Mouse (Mus musculus) hindbrain, embryonic 14.5 days (tissue): ENCODE data around the gene Ccnl1. TPM values are rescaled to one million over a fixed set of nuclear protein-coding genes. Genes with fewer than 3 reads are reported as not detected.
A peak's percentile ranks its signal among the peaks of the same experiment; 100 is the strongest.

Experiments
- ATAC-seq: fragments of 200-750 bp; cut with Nextera tagmentation; 2 replicates; pipeline ENCODE4 v1.8.0; 2017; ENCODE audit warnings: moderate number of reproducible peaks, mild to moderate bottlenecking, moderate TSS enrichment, moderate library complexity; ENCODE audit not compliant: low FRiP score
- DNase-seq: peaks from one replicate; pipeline ENCODE4 v3.0.0-alpha.2; 2015; ENCODE audit warnings: low spot score
- H3K27ac ChIP-seq: fragments of 300-500 bp; sonication (generic); 2 replicates; pipeline ENCODE4 v1.5.1; 2014; ENCODE audit warnings: mild to moderate bottlenecking, moderate library complexity
- H3K27me3 ChIP-seq: fragments of 300-500 bp; sonication (generic); 2 replicates; pipeline ENCODE4 v1.6.1; 2014; ENCODE audit warnings: mild to moderate bottlenecking, low read length, mixed read lengths; ENCODE audit not compliant: control insufficient read depth, insufficient read depth
- H3K36me3 ChIP-seq: fragments of 300-500 bp; sonication (generic); replicated peaks from 2 replicates; pipeline ENCODE4 v1.6.1; 2014; ENCODE audit not compliant: control insufficient read depth, insufficient read depth
- H3K4me1 ChIP-seq: fragments of 300-500 bp; sonication (generic); replicated peaks from 2 replicates; pipeline ENCODE4 v1.6.1; 2014; ENCODE audit warnings: antibody characterized with exemption, low read length, mixed read lengths; ENCODE audit not compliant: control insufficient read depth, insufficient read depth
- H3K4me2 ChIP-seq: fragments of 300-500 bp; sonication (generic); replicated peaks from 2 replicates; pipeline ENCODE4 v1.6.1; 2014; ENCODE audit warnings: mild to moderate bottlenecking, moderate library complexity
- H3K4me3 ChIP-seq: fragments of 300-500 bp; sonication (generic); replicated peaks from 2 replicates; pipeline ENCODE4 v1.5.1; 2014; ENCODE audit warnings: mild to moderate bottlenecking, low read length
- H3K9ac ChIP-seq: fragments of 300-500 bp; sonication (generic); 2 replicates; pipeline ENCODE4 v1.6.1; 2014
- H3K9me3 ChIP-seq: fragments of 300-500 bp; sonication (generic); 2 replicates; pipeline ENCODE4 v1.6.1; 2016; ENCODE audit warnings: low read length; ENCODE audit not compliant: control insufficient read depth
- WGBS: fragments of 180-500 bp; shearing (Covaris S2); extraction: QIAGEN DNeasy Blood & Tissue Kit; methylation state at CpG from one replicate; pipeline ENCODE4 v1.1.7; 2014; 5-methylcytosine and 5-hydroxymethylcytosine counted together
- polyA plus RNA-seq: library from polyadenylated mRNA; unstranded; fragments of >200 nt; fragmentation: Nextera tagmentation; extraction: Ambion mirVana; gene quantifications from 2 replicates; pipeline ENCODE4 v1.2.1, GENCODE M21; 2014

Ccnl1 gene
- polyA plus RNA-seq, 1 experiment from 2014 or later, result 73.5 TPM

- no peak overlapping the region for H3K9ac ChIP-seq
- H3K4me1 ChIP-seq, result no peaks in the 10 kb centered on the region
- no peak overlapping the region for H3K4me2 ChIP-seq
- ATAC-seq (peak; percentile 49; the same call in 1 of the 2 replicates), DNase-seq (no peak)
- no peak overlapping the region for H3K4me3 ChIP-seq
- H3K27ac ChIP-seq, result no peak overlapping the region
- H3K9me3 ChIP-seq, result no peaks in the 10 kb centered on the region
- peaks cover 58% of the 10 kb centered on the region for H3K36me3 ChIP-seq
- 92% methylated on average over 3 of the region's 3 CpGs for WGBS
- no peaks in the 10 kb centered on the region for H3K27me3 ChIP-seq
These were observed 13.3 kb downstream of the Ccnl1 start for GRCm38 (mm10) chr3:65944713-65945112.

GRCm38 (mm10) chr3:65943453-65943852 lies 14.6 kb downstream of the Ccnl1 start:
- DNase-seq (no peak), ATAC-seq (0 out of 2 replicates have a peak, but pooled peaks have one; percentile 28)
- Histone ChIP-seq H3K27me3 (no peaks in the 10 kb centered on the region), H3K4me3 (no peak overlapping the region), H3K27ac (no peak overlapping the region), H3K36me3 (peaks cover 47% of the 10 kb centered on the region), H3K9me3 (no peaks in the 10 kb centered on the region), H3K9ac (no peak overlapping the region), H3K4me2 (no peak overlapping the region), H3K4me1 (no peaks in the 10 kb centered on the region)
- 90% methylated on average over 4 of the region's 4 CpGs for WGBS

- H3K4me1 ChIP-seq, result no peaks in the 10 kb centered on the region
- no peak overlapping the region for H3K4me2 ChIP-seq
- no peak overlapping the region for H3K27ac ChIP-seq
- H3K9me3 ChIP-seq, result no peaks in the 10 kb centered on the region
- 83% methylated on average over 1 of the region's 1 CpGs for WGBS
- H3K9ac ChIP-seq, result no peak overlapping the region
- no peak for ATAC-seq
- no peaks in the 10 kb centered on the region for H3K27me3 ChIP-seq
- peaks cover 25% of the 10 kb centered on the region for H3K36me3 ChIP-seq
- no peak overlapping the region for H3K4me3 ChIP-seq
- no peak for DNase-seq
These were observed 17.0 kb downstream of the Ccnl1 start for GRCm38 (mm10) chr3:65941052-65941451.

- 11% methylated on average over 3 of the region's 3 CpGs for WGBS
- peak; percentile 75 for DNase-seq
- H3K4me2 ChIP-seq, result no peak overlapping the region
- peaks cover 1% of the 10 kb centered on the region; the same call in 1 of the 2 replicates for H3K36me3 ChIP-seq
- H3K27ac ChIP-seq, result no peak overlapping the region
- no peak overlapping the region for H3K4me3 ChIP-seq
- no peaks in the 10 kb centered on the region for H3K4me1 ChIP-seq
- no peak for ATAC-seq
- H3K27me3 ChIP-seq, result no peaks in the 10 kb centered on the region
- no peak overlapping the region for H3K9ac ChIP-seq
- no peaks in the 10 kb centered on the region for H3K9me3 ChIP-seq
These were observed 19.8 kb downstream of the Ccnl1 start for GRCm38 (mm10) chr3:65938211-65938610.

GRCm38 (mm10) chr3:65936384-65936783 lies 21.7 kb downstream of the Ccnl1 start:
- Histone ChIP-seq H3K36me3 (no peaks in the 10 kb centered on the region), H3K27me3 (no peaks in the 10 kb centered on the region), H3K27ac (no peak overlapping the region), H3K9me3 (no peaks in the 10 kb centered on the region), H3K4me2 (no peak overlapping the region), H3K4me3 (no peak overlapping the region), H3K9ac (no peak overlapping the region), H3K4me1 (no peaks in the 10 kb centered on the region)
- DNase-seq, result no peak
- ATAC-seq, result no peak
- 52% methylated on average over 12 of the region's 12 CpGs for WGBS

GRCm38 (mm10) chr3:65935153-65935552 lies 22.9 kb downstream of the Ccnl1 start:
- 90% methylated on average over 4 of the region's 4 CpGs for WGBS
- no peak overlapping the region for H3K9ac ChIP-seq

GRCm38 (mm10) chr3:65933726-65934125 lies 24.3 kb downstream of the Ccnl1 start:
- no peak for ATAC-seq
- Histone ChIP-seq H3K4me2 (no peak overlapping the region), H3K4me1 (no peaks in the 10 kb centered on the region; the same call in 1 of the 2 replicates), H3K36me3 (no peaks in the 10 kb centered on the region), H3K9ac (no peak overlapping the region), H3K27ac (no peak overlapping the region), H3K9me3 (no peaks in the 10 kb centered on the region), H3K4me3 (no peak overlapping the region), H3K27me3 (no peaks in the 10 kb centered on the region)
- 86% methylated on average over 4 of the region's 4 CpGs for WGBS
- DNase-seq, result no peak

More at GRCm38 (mm10) chr3:65935153-65935552, 22.9 kb downstream of the Ccnl1 start:
- Histone ChIP-seq H3K36me3 (no peaks in the 10 kb centered on the region), H3K4me2 (no peak overlapping the region), H3K27ac (no peak overlapping the region), H3K4me3 (no peak overlapping the region), H3K4me1 (no peaks in the 10 kb centered on the region; the same call in 1 of the 2 replicates), H3K9me3 (no peaks in the 10 kb centered on the region), H3K27me3 (no peaks in the 10 kb centered on the region)
- ATAC-seq (no peak), DNase-seq (no peak)

GRCm38 (mm10) chr3:65931542-65931941 lies 26.5 kb downstream of the Ccnl1 start:
- WGBS, result 88% methylated on average over 7 of the region's 7 CpGs
- peaks cover 4% of the 10 kb centered on the region; the same call in 1 of the 2 replicates for H3K4me1 ChIP-seq
- DNase-seq (no peak), ATAC-seq (no peak)
- no peaks in the 10 kb centered on the region for H3K27me3 ChIP-seq
- H3K36me3 ChIP-seq, result no peaks in the 10 kb centered on the region
- no peak overlapping the region for H3K4me3 ChIP-seq
- no peak overlapping the region for H3K9ac ChIP-seq
- no peak overlapping the region for H3K27ac ChIP-seq
- H3K4me2 ChIP-seq, result no peak overlapping the region
- no peaks in the 10 kb centered on the region for H3K9me3 ChIP-seq

- H3K4me2 ChIP-seq, result no peak overlapping the region
- ATAC-seq, result no peak
These were observed 27.4 kb downstream of the Ccnl1 start for GRCm38 (mm10) chr3:65930636-65931035.

More at GRCm38 (mm10) chr3:65930636-65931035, 27.4 kb downstream of the Ccnl1 start:
- WGBS, result 53% methylated on average over 8 of the region's 8 CpGs
- no peaks in the 10 kb centered on the region for H3K27me3 ChIP-seq
- H3K27ac ChIP-seq, result no peak overlapping the region
- no peaks in the 10 kb centered on the region for H3K36me3 ChIP-seq
- H3K9me3 ChIP-seq, result no peaks in the 10 kb centered on the region
- no peak overlapping the region for H3K4me3 ChIP-seq
- no peak for DNase-seq
- H3K4me1 ChIP-seq, result peaks cover 4% of the 10 kb centered on the region; the same call in 1 of the 2 replicates
- no peak overlapping the region for H3K9ac ChIP-seq
